Mouse (Mus musculus) lung, adult 2 months (tissue): Measurements from ENCODE around the gene Arhgap28.
A peak's percentile ranks its signal among the peaks of the same experiment; 100 is the strongest.

Experiments used
- CTCF ChIP-seq: fragments of 200-500 bp; IDR thresholded peaks from 2 replicates; pipeline ENCODE4 v1.5.1; 2011; ENCODE audit warnings: mild to moderate bottlenecking, low read length, control low read depth; ENCODE audit not compliant: insufficient read depth
- POLR2A ChIP-seq: fragments of 200-500 bp; IDR thresholded peaks from 2 replicates; pipeline ENCODE4 v1.6.1; 2011; ENCODE audit warnings: low read depth, mild to moderate bottlenecking, control low read depth, low read length, borderline replicate concordance; ENCODE audit errors: extremely low read depth

- TF ChIP-seq CTCF (no peak), POLR2A (peak; percentile 41; the same call in 1 of the 2 replicates)
Measured at GRCm38 (mm10) chr17:68003741-68004560, at the start of gene Arhgap28.
